Comparison of ENCODE assay signal across 23 mouse cellular contexts in genomic region chr7:36585014-36585413, GRCm38 (mm10).
A peak's percentile ranks its signal among the peaks of the same experiment; 100 is the strongest.
DNase-seq lines count a peak whose midpoint lies in the region; ATAC-seq and TF ChIP-seq lines count a peak whose summit lies in the region.
"Had no signal": no experiment of that assay in that cellular context is flagged by ENCODE, and none has a peak within 500 bp of the region (broad histone marks: within the 10 kb centered on the region; RNA-seq: fewer than 3 reads in every experiment).

No protein-coding gene starts in this region.

- no peak for TF ChIP-seq POLR2A in lung, adult 2 months (IDR thresholded peaks at IDR 0.05; ENCODE audit: borderline replicate concordance, extremely low read depth, low read depth, low read length)
- TF ChIP-seq POLR2A in ES-Bruce4 (IDR thresholded peaks at IDR 0.05; ENCODE audit: insufficient read depth, low read length), result no peak

- no peaks in the 10 kb centered on the region for H3K27me3 ChIP-seq in intestine, postnatal 0 days (replicated peaks; ENCODE audit: control insufficient read depth, insufficient read depth, low read length)
- H3K27me3 ChIP-seq in intestine, embryonic 15.5 days (replicated peaks), result no peaks in the 10 kb centered on the region
- H3K27me3 ChIP-seq in ES-Bruce4 (ENCODE audit: control insufficient read depth, insufficient read depth, low read length, poor library complexity, severe bottlenecking), result no peaks in the 10 kb centered on the region
- H3K27me3 ChIP-seq: lung, embryonic 15.5 days; neural tube, embryonic 15.5 days had no signal

- H3K4me3 ChIP-seq in intestine, postnatal 0 days (ENCODE audit: low read depth, low read length), result no peak overlapping the region
- H3K4me3 ChIP-seq in intestine, embryonic 15.5 days (replicated peaks), result no peak overlapping the region
- no peak overlapping the region for H3K4me3 ChIP-seq in lung, adult 2 months (replicated peaks; ENCODE audit: extremely low read depth, low read depth, low read length)
- H3K4me3 ChIP-seq in ES-Bruce4 (ENCODE audit: low read depth, low read length), result no peak overlapping the region
- H3K4me3 ChIP-seq: embryonic facial prominence, embryonic 10.5 days; heart, embryonic 10.5 days; lung, embryonic 15.5 days; midbrain, embryonic 10.5 days; neural tube, embryonic 15.5 days had no signal

- H3K27ac ChIP-seq in intestine, postnatal 0 days (ENCODE audit: low read depth, low read length), result no peak overlapping the region
- H3K27ac ChIP-seq in intestine, embryonic 15.5 days, result no peak overlapping the region
- no peak overlapping the region for H3K27ac ChIP-seq in ES-Bruce4 (ENCODE audit: insufficient read depth, low read length)
- H3K27ac ChIP-seq: embryonic facial prominence, embryonic 10.5 days; heart, embryonic 10.5 days; hindbrain, embryonic 14.5 days; lung, embryonic 15.5 days; midbrain, embryonic 10.5 days; neural tube, embryonic 15.5 days had no signal

- H3K9me3 ChIP-seq in intestine, postnatal 0 days (ENCODE audit: control insufficient read depth), result no peaks in the 10 kb centered on the region
- no peaks in the 10 kb centered on the region for H3K9me3 ChIP-seq in intestine, embryonic 15.5 days
- H3K9me3 ChIP-seq in ES-Bruce4 (replicated peaks; ENCODE audit: control insufficient read depth, insufficient read depth, low read length, poor library complexity, severe bottlenecking), result no peaks in the 10 kb centered on the region
- H3K9me3 ChIP-seq: embryonic facial prominence, embryonic 10.5 days; heart, embryonic 10.5 days; lung, embryonic 15.5 days; midbrain, embryonic 10.5 days; neural tube, embryonic 15.5 days had no signal

- no peaks in the 10 kb centered on the region for H3K4me1 ChIP-seq in intestine, postnatal 0 days (replicated peaks; ENCODE audit: control insufficient read depth, insufficient read depth, low read length)
- H3K4me1 ChIP-seq in intestine, embryonic 15.5 days (replicated peaks), result no peaks in the 10 kb centered on the region
- no peaks in the 10 kb centered on the region for H3K4me1 ChIP-seq in lung, adult 2 months (ENCODE audit: control insufficient read depth, insufficient read depth, low read length)
- H3K4me1 ChIP-seq in ES-Bruce4 (ENCODE audit: control insufficient read depth, insufficient read depth, low read length), result no peaks in the 10 kb centered on the region
- H3K4me1 ChIP-seq: embryonic facial prominence, embryonic 10.5 days; heart, embryonic 10.5 days; lung, embryonic 15.5 days; midbrain, embryonic 10.5 days; neural tube, embryonic 15.5 days had no signal

- peak; percentile 20 for TF ChIP-seq CTCF in intestine, postnatal 0 days (IDR thresholded peaks at IDR 0.05; ENCODE audit: low read depth)
- TF ChIP-seq CTCF in lung, adult 2 months (IDR thresholded peaks at IDR 0.05; ENCODE audit: insufficient read depth, low read length), result 0 out of 2 replicates have a peak, but pooled peaks have one; percentile 5
- peak; percentile 43 for TF ChIP-seq CTCF in ES-Bruce4 (IDR thresholded peaks at IDR 0.05; ENCODE audit: low read depth, low read length)

- TF ChIP-seq EP300 in ES-Bruce4 (IDR thresholded peaks at IDR 0.05; ENCODE audit: insufficient read depth, low read depth, low read length), result no peak

- WGBS in intestine, postnatal 0 days, result 79% methylated on average over 1 of the region's 1 CpGs
- 78% methylated on average over 1 of the region's 1 CpGs for WGBS in intestine, embryonic 15.5 days
- WGBS in lung, adult 2 months, result 70% methylated on average over 1 of the region's 1 CpGs

- no peak overlapping the region for H3K9ac ChIP-seq in intestine, postnatal 0 days (ENCODE audit: low read depth, low read length)
- H3K9ac ChIP-seq in intestine, embryonic 15.5 days, result no peak overlapping the region
- no peak overlapping the region for H3K9ac ChIP-seq in ES-Bruce4 (ENCODE audit: low read depth, poor library complexity, severe bottlenecking)
- H3K9ac ChIP-seq: forebrain, postnatal 0 days; hindbrain, embryonic 14.5 days; lung, embryonic 15.5 days; neural tube, embryonic 15.5 days had no signal

- no peak overlapping the region for H3K4me2 ChIP-seq in intestine, postnatal 0 days (replicated peaks; ENCODE audit: low read depth)
- H3K4me2 ChIP-seq in intestine, embryonic 15.5 days (replicated peaks), result no peak overlapping the region
- H3K4me2 ChIP-seq: hindbrain, embryonic 14.5 days; liver, embryonic 11.5 days; lung, embryonic 15.5 days; neural tube, embryonic 15.5 days had no signal

- no peaks in the 10 kb centered on the region for H3K36me3 ChIP-seq in intestine, postnatal 0 days (ENCODE audit: control insufficient read depth, insufficient read depth)
- H3K36me3 ChIP-seq in intestine, embryonic 15.5 days, result no peaks in the 10 kb centered on the region
- H3K36me3 ChIP-seq in ES-Bruce4 (ENCODE audit: control insufficient read depth, insufficient read depth, low read length, poor library complexity, severe bottlenecking), result no peaks in the 10 kb centered on the region
- H3K36me3 ChIP-seq: embryonic facial prominence, embryonic 10.5 days; heart, embryonic 10.5 days; lung, embryonic 15.5 days; midbrain, embryonic 10.5 days; neural tube, embryonic 15.5 days had no signal

- no peak for DNase-seq in lung, adult 2 months
- no peak for DNase-seq in lung, postnatal 36 days
- peak; percentile 49 for DNase-seq in ZHBTc4 (ENCODE audit: low read depth, low spot score)
- DNase-seq: adrenal gland, postnatal 36 days; cerebellum, adult 11 months; cerebellum, adult 9-11 months; forebrain, postnatal 0 days; heart, postnatal 4 days; kidney, postnatal 4 days; thymus, postnatal 14 days had no signal

- ATAC-seq in intestine, postnatal 0 days, result no peak
- ATAC-seq in intestine, embryonic 15.5 days, result no peak
- ATAC-seq in activated CD4-positive, CD25-positive, alpha-beta regulatory T cell, adult 4 months, result no peak
- ATAC-seq: CD4-positive, CD25-positive, alpha-beta regulatory T cell, adult 4 months; forebrain, postnatal 0 days; inflammation-experienced regulatory T-cells, adult 6 months had no signal
